Mouse (Mus musculus): Measurements from ENCODE around the gene 1700003E16Rik.

The 1700003E16Rik gene

GRCm38 (mm10) chr6:83127419-83127818, 28.8 kb upstream of the 1700003E16Rik start:
- no peak for DNase-seq (ENCODE audit: low spot score)

- DNase-seq (ENCODE audit: low spot score), result no peak
Measured at GRCm38 (mm10) chr6:83131469-83132034, 24.7 kb upstream of the 1700003E16Rik start.

GRCm38 (mm10) chr6:83132176-83132919, 23.9 kb upstream of the 1700003E16Rik start:
- no peak for DNase-seq (ENCODE audit: low spot score)

DNA sequence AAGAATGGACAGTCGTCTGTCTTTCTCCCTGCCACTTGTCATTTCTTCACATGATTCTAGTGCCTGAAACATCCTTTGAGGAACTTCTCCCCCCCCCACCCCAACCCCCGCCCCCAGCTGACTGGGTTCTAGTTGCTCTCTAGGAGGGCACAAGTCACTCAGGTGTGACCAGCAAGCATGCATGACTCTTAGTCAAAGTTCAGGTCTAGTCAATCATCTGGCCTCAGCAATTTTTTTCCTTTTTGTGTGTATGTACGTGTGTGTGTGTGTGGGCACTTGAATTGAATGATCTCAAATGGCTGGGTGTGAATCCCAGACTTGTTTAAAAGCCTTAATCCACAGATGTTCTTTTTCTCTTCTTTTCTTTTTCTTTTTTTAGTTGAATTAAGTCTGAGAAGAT, 22.0 kb upstream of the 1700003E16Rik start:
- DNase-seq (ENCODE audit: low spot score), result no peak

- DNase-seq (ENCODE audit: low spot score), result no peak
Measured at GRCm38 (mm10) chr6:83134951-83135513, 21.2 kb upstream of the 1700003E16Rik start, which contains the start of gene Rtkn. Gene Rtkn (plus strand): TSS chr6:83135463.

DNA sequence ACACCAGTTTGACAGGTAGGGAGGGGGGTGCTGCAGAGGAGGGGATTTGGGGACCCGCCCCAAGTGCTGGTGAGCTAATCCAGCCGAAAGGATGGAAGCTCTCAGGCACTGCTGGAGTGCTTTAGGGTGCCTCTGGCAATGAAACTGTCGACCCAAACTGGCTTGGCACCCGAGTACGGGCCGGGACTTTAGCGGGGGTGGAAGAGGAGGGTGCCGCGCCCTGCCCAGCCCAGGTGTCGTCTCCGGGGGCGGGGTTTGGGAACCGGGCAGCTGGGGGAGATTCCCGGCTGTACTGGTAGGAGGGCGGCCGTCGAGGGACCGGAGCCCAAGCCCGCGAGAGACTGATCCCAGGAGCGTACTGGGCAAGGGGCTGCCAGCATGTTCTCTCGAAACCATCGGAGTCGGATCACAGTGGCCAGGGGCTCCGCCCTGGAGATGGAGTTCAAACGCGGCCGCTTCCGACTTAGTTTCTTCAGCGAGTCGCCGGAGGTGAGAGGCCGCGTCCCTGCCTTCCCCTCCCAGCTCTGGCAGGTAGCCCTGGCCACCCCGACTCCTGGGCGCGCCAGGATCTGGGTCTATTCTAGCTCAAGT, 20.5 kb upstream of the 1700003E16Rik start:
- DNase-seq (ENCODE audit: low spot score), result peak; percentile 41

DNA sequence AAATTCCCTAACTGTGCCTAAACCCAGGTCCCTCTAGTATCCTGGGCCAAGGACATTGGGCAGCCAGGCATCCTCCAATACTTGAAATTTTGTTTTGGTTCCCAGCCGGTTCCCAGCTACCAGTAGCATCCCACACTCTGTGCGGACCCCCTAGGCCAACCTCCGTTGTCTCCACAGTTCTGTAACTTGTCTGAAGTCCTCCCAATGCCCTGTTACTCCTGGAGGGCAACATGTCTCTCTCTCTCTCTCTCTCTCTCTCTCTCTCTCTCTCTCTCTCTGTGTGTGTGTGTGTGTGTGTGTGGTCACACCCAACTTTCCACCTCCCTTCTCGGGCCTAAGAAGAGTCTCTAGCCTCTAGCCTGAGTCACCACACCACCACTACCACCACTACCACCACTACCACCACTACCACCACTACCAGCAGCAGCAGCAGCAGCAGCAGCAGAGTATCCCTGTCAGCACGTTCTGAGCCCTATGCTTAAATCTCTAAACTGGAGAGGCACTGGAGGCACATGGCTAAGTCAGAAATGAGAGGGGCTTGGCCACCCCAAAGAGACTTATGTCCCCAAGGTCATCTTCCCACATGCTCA, 19.8 kb upstream of the 1700003E16Rik start:
- DNase-seq (ENCODE audit: low spot score), result no peak

DNA sequence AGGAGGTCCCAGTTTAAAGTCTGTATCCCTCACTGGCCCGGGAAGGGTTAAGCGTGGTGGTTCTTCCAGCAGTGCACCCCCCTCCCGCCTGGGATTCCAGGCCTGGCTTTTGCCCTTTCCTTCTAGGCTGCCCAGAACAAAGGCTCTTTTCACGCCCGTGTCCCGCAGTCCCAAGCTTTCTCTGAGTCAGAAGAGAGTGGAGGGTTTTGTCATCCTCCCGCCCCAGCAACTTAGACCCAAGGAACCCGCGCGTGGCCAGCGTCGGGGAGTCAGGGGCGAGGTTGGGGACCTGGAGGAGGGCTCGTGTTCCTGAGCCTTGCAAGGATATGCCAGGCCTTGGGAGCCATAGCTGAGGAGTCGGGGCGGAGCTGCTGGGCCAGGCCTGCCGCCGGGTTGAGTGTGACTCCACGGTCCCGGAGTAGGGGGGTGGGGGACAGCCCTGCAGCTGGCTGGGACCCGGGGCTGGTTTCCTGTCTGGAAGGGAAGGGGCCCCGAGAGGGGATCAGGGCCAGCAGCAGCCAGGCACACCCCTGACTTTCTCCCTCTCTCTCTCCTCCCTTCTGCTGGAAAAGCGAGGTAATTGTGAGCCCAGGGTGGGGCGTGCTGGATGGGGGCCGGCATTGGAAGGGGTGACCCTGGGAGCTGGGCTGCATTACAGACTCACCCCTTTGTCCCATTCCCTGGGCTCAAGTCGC, 19.2 kb upstream of the 1700003E16Rik start:
- peak; percentile 54 for DNase-seq (ENCODE audit: low spot score)

- DNase-seq (ENCODE audit: low spot score), result peak; percentile 73
Measured at GRCm38 (mm10) chr6:83137576-83137950, 18.6 kb upstream of the 1700003E16Rik start.

DNA sequence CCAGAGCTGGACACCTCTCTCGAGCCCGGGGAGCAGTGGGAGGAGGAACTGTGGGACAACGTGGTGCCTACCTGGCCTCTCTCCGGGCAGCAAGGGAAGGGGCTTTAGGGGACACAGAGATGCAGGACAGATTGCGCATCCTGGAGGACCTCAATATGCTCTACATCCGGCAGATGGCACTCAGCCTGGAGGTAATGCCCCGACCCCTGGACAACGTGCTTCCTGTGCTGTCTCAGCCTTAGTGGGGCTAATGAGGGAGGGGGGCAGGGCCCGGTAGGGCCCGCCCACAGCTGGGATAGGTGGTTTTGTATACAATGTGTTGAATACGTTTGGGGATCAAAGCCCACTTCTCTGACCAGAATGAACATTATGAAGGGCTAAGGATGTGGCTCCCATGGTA, 18.1 kb upstream of the 1700003E16Rik start:
- no peak for DNase-seq (ENCODE audit: low spot score)

GRCm38 (mm10) chr6:83140044-83140443, 16.2 kb upstream of the 1700003E16Rik start:
- no peak for DNase-seq (ENCODE audit: low spot score)

GRCm38 (mm10) chr6:83141636-83142035, 14.6 kb upstream of the 1700003E16Rik start:
- DNase-seq (ENCODE audit: low spot score), result no peak

DNA sequence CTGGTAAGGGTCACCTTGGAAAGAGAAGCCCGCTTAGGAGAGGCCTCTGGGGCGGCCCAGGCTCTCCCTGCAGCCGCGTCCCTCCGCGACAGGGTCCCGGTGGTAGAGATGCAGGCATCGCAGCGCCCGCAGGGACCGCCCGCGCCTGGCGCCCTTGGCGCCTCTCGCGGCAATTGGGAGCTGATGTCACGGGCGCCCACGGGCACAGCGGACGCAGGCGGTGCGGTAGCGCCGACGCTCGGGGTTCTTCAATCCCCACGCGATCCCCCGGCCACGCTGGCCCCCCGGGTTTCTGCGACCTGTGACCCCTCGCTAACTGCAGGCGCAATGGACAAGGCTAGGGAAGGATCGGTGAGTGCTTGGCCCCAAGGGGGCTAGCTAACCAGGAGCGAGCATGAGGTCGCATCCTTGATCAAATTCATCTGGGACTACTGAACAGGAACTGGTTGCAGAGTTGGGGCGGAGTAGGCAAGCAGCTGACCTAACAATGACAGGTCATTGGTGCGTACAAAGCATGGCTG, 13.9 kb upstream of the 1700003E16Rik start:
- DNase-seq (ENCODE audit: low spot score), result no peak

GRCm38 (mm10) chr6:83142886-83143285, 13.3 kb upstream of the 1700003E16Rik start:
- DNase-seq (ENCODE audit: low spot score), result no peak

DNA sequence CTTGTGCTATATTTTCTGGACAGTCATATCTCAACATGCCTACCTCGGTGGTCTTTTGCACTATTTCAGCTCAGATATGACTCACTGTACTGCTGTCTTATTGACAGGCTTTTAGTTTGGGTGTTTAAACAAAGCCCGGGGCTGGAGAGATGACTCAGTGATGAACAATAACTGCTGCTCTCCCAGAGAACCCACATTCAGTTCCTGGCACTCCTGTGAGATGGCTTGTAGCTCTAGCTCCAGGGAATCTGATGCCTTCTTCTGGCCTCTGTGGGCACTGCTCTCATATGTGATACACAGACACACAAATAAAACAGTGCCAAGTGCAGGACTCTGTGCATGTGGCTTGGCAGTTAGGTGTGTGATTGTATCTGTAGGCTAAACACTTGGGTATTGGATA, 11.0 kb upstream of the 1700003E16Rik start:
- no peak for DNase-seq (ENCODE audit: low spot score)

GRCm38 (mm10) chr6:83145805-83146204, 10.4 kb upstream of the 1700003E16Rik start:
- no peak for DNase-seq (ENCODE audit: low spot score)

GRCm38 (mm10) chr6:83147280-83147679, 8.9 kb upstream of the 1700003E16Rik start:
- no peak for DNase-seq (ENCODE audit: low spot score)

DNA sequence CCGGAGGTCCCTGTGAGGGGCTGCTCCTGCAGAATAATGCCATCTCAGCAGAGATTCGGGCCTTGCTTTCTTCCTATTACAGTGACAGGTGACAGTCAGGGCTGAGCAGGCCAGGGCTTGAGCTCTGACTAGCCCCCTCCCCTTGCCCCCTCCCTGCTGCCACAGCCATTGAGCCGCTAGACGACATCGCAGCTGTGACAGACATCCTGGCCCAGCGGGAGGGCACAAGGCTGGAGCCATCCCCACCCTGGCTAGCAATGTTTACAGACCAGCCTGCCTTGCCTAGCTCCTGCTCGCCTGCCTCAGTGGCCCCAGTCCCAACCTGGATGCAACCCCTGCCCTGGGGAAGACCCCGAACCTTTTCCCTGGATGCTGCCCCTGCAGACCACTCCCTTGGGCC, 4.5 kb upstream of the 1700003E16Rik start:
- DNase-seq (ENCODE audit: low spot score), result no peak

GRCm38 (mm10) chr6:83153038-83153437, 3.2 kb upstream of the 1700003E16Rik start:
- no peak for DNase-seq (ENCODE audit: low spot score)

DNA sequence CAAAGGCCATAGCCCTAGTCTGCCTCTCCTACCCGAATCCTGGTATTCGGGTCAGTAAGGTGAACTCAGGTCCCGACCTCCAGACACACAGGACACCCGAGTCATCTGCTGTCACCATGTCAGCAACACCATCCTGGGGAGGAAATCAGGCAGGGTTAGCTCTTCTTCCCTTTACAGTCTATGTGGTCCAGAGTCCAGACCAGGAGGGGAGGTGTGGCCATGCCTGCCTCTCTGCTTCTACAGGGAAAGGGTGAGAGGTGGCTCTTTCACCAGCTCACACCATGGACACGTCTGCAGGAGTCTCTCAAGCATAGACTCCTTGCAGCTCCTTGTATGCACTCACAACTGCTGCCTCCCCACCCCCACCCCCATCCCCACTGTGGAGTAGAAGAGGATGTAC, 2.7 kb upstream of the 1700003E16Rik start:
- DNase-seq (ENCODE audit: low spot score), result no peak

DNA sequence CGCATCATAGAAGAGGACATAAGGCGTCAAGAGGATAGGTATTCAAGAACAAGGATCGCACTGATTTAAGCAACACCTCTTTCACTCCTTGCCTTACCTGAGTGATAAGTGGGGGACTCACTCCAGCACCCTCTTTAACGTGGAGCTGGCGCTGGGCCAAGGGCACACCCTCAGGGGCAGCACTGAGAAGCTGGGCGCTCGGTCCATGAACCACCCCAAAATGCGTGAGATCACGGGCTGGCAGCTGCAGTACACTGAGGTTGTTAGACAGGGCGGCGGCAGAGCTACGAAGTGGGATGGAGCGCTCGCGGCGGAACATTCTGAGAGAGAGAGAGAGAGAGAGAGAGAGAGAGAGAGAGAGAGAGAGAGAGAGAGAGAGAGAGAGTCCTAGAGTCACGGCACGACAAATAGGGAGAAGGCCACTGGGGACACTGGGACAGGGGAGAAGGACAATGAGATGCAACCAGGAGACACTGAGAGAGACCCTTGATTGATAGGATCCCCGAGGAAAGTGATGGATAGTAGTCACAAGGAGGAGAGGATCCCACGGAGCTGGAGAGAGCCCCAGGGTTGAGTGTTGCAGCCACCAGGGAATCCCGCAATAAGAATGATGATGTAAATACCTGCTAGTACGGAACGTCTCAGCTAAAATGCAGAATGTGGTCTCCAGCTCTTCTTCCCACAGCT, 509 bp upstream of the 1700003E16Rik start:
- peak; percentile 24 for DNase-seq (ENCODE audit: low spot score)
